Mouse (Mus musculus): ENCODE data around the gene Dtl.
"Not testable (repeated sequence)": the region's sequence is repeated elsewhere in the genome, so short reads cannot be mapped to it uniquely, and the experiment has no call there.

Gene Dtl

GRCm38 (mm10) chr1:191517056-191517455 lies 58.3 kb downstream of the Dtl start:
- DNase-seq: no peak

- DNase-seq: not testable (repeated sequence)
Measured at GRCm38 (mm10) chr1:191516351-191516750, 59.0 kb downstream of the Dtl start.

- no peak for DNase-seq
Measured at GRCm38 (mm10) chr1:191513195-191513594, 62.1 kb downstream of the Dtl start.

GRCm38 (mm10) chr1:191512383-191512782 lies 63.0 kb downstream of the Dtl start:
- no peak for DNase-seq

- DNase-seq: peak; percentile 10 to 11
Measured at GRCm38 (mm10) chr1:191511503-191511902, 63.8 kb downstream of the Dtl start.

GRCm38 (mm10) chr1:191509865-191510264 lies 65.5 kb downstream of the Dtl start:
- no peak for DNase-seq

- no peak for DNase-seq
Measured at GRCm38 (mm10) chr1:191509131-191509530, 66.2 kb downstream of the Dtl start.

GRCm38 (mm10) chr1:191506791-191507190 lies 68.6 kb downstream of the Dtl start:
- DNase-seq: no peak

GRCm38 (mm10) chr1:191499666-191500065 lies 75.7 kb downstream of the Dtl start:
- DNase-seq: no peak

- no peak for DNase-seq
Measured at GRCm38 (mm10) chr1:191498271-191498955, 76.9 kb downstream of the Dtl start.

- no peak for DNase-seq
Measured at GRCm38 (mm10) chr1:191496676-191497075, 78.7 kb downstream of the Dtl start.

- DNase-seq: no peak
Measured at GRCm38 (mm10) chr1:191495051-191495467, 80.3 kb downstream of the Dtl start.

GRCm38 (mm10) chr1:191494303-191494655 lies 81.1 kb downstream of the Dtl start:
- DNase-seq: no peak

GRCm38 (mm10) chr1:191493476-191494302 lies 81.7 kb downstream of the Dtl start:
- DNase-seq: no peak

- no peak for DNase-seq
Measured at GRCm38 (mm10) chr1:191490446-191490845, 84.9 kb downstream of the Dtl start.

All from spleen, adult 18-20 months (tissue).